Mouse (Mus musculus): ENCODE measurements at regions not wholly inside any gene's neighbourhood (a gene's known extent, or its start where the extent isn't known, plus 50 kb on each side); places are given as distances from the start of the nearest gene placed in this dataset.

DNA sequence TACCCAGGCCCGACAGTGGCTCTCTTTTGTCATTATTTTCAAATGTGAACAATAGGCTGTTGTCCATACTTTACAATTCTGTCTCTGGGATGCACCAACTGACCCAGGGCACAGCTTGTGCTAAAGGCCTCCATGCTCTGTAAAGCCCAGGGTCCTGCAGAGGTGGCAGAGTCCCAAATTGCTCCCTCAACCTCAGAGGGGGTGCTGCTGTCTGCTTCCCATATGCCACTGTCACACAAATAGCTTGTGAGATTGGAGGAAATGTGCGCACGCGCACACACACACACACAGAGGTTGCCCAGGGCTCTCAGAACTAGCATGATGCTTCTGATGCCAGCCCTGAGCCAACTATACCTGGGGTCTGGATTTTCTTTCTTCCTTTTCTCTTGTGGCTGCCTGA, 87.3 kb upstream of the Ccnd1 start:
- Histone ChIP-seq H3K4me2 (ENCODE audit: insufficient read depth, low read depth, poor library complexity, severe bottlenecking) (no peak overlapping the region), H3K27me3 (replicated peaks) (peaks cover 30% of the 10 kb centered on the region), H3K4me1 (ENCODE audit: control insufficient read depth in 1 of 2, insufficient read depth in 2 of 2) (peaks cover 16 to 57% of the 10 kb centered on the region in 2 experiments), H3K9ac (ENCODE audit: insufficient read depth, low read depth) (no peak overlapping the region), H3K79me2 (replicated peaks; ENCODE audit: control insufficient read depth, extremely low read depth, insufficient read depth, poor library complexity, severe bottlenecking) (no peaks in the 10 kb centered on the region), H3K9me3 (replicated peaks; ENCODE audit: low read length) (peaks cover 4% of the 10 kb centered on the region), H3K27ac (ENCODE audit: insufficient read depth, low read depth) (no peak overlapping the region), H3K36me3 (replicated peaks in 1 of 2; ENCODE audit: control insufficient read depth in 1 of 2, insufficient read depth in 1 of 2, low read length in 1 of 2) (no peaks in the 10 kb centered on the region), H3K4me3 (replicated peaks in 1 of 3; ENCODE audit: low read depth in 2 of 3, low read length in 2 of 3, poor library complexity in 1 of 3) (no peak overlapping the region)
- in situ Hi-C loops (cut with MboI; ENCODE audit: low pct_ligation_motif_present, low pct_unique_long_range_greater_than_20kb, low sequenced_read_pairs) (no loop called here), dilution Hi-C loops (cut with MboI; ENCODE audit: extremely low pct_ligation_motif_present, extremely low pct_unique_long_range_greater_than_20kb, low sequenced_read_pairs) (no loop called here)
- DNase-seq (ENCODE audit: extremely low read depth) = no peak
- TF ChIP-seq PAX5 (IDR thresholded peaks at IDR 0.05; ENCODE audit: low read length) (no peak), JUN (IDR thresholded peaks at IDR 0.05; ENCODE audit: insufficient read depth, low read depth, low read length) (no peak), EP300 (IDR thresholded peaks at IDR 0.05; ENCODE audit: low read length) (no peak), RAD21 (IDR thresholded peaks at IDR 0.05; ENCODE audit: low read depth, low read length) (no peak), ETS1 (conservative IDR thresholded peaks at IDR 0.05; ENCODE audit: low read depth, low read length) (no peak), IRF4 (IDR thresholded peaks at IDR 0.05; ENCODE audit: low read depth, low read length) (no peak), MAX (IDR thresholded peaks at IDR 0.05; ENCODE audit: low read length) (no peak), ZKSCAN1 (IDR thresholded peaks at IDR 0.05; ENCODE audit: borderline replicate concordance, low read depth, low read length) (no peak), RCOR1 (conservative IDR thresholded peaks at IDR 0.05; ENCODE audit: low read depth, low read length) (no peak)

DNA sequence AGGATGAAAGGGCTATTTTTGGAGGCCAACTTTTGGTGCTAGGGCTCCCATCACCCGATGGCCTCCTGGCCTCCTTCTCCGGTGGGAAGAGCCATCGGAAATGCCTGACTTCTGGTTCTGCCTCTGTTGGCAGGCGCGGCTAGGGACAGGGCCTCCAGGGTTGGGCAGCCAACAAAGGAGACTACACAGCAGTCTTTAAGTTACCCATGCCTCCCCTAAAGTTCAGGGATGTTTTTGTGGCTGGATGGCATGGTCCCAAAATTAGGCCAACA, 86.2 kb upstream of the Ccnd1 start:
- Histone ChIP-seq H3K79me2 (replicated peaks; ENCODE audit: control insufficient read depth, extremely low read depth, insufficient read depth, poor library complexity, severe bottlenecking) (no peaks in the 10 kb centered on the region), H3K4me3 (replicated peaks in 1 of 3; ENCODE audit: low read depth in 2 of 3, low read length in 2 of 3, poor library complexity in 1 of 3) (no peak overlapping the region), H3K9ac (ENCODE audit: insufficient read depth, low read depth) (no peak overlapping the region), H3K4me2 (ENCODE audit: insufficient read depth, low read depth, poor library complexity, severe bottlenecking) (no peak overlapping the region), H3K4me1 (ENCODE audit: control insufficient read depth in 1 of 2, insufficient read depth in 2 of 2) (peaks cover 16 to 56% of the 10 kb centered on the region in 2 experiments), H3K9me3 (replicated peaks; ENCODE audit: low read length) (peaks cover 4% of the 10 kb centered on the region), H3K27me3 (replicated peaks) (peaks cover 27% of the 10 kb centered on the region), H3K36me3 (replicated peaks in 1 of 2; ENCODE audit: control insufficient read depth in 1 of 2, insufficient read depth in 1 of 2, low read length in 1 of 2) (no peaks in the 10 kb centered on the region), H3K27ac (ENCODE audit: insufficient read depth, low read depth) (no peak overlapping the region)
- dilution Hi-C loops (cut with MboI; ENCODE audit: extremely low pct_ligation_motif_present, extremely low pct_unique_long_range_greater_than_20kb, low sequenced_read_pairs) = no loop called here
- in situ Hi-C loops (cut with MboI; ENCODE audit: low pct_ligation_motif_present, low pct_unique_long_range_greater_than_20kb, low sequenced_read_pairs) = no loop called here
- TF ChIP-seq JUND (conservative IDR thresholded peaks at IDR 0.05; ENCODE audit: low read depth, low read length) = no peak
- no peak for TF ChIP-seq ZKSCAN1 (IDR thresholded peaks at IDR 0.05; ENCODE audit: borderline replicate concordance, low read depth, low read length)
- no peak for TF ChIP-seq USF1 (IDR thresholded peaks at IDR 0.05; ENCODE audit: low read depth, low read length)
- TF ChIP-seq MAFK (IDR thresholded peaks at IDR 0.05; ENCODE audit: insufficient replicate concordance, low read length) = no peak
- TF ChIP-seq SMC3 (IDR thresholded peaks at IDR 0.05; ENCODE audit: low read depth, low read length) = no peak
- no peak for TF ChIP-seq MAZ (IDR thresholded peaks at IDR 0.05; ENCODE audit: low read depth, low read length)
- no peak for TF ChIP-seq ZC3H11A (IDR thresholded peaks at IDR 0.05; ENCODE audit: low read depth, low read length)
- no peak for TF ChIP-seq NRF1 (IDR thresholded peaks at IDR 0.05; ENCODE audit: low read depth, low read length)
- no peak for TF ChIP-seq HCFC1 (IDR thresholded peaks at IDR 0.05; ENCODE audit: low read depth, low read length)
- no peak for TF ChIP-seq CTCF (conservative IDR thresholded peaks at IDR 0.05 in 1 of 2, IDR thresholded peaks at IDR 0.05 in 1 of 2; ENCODE audit: low read depth in 2 of 2, low read length in 2 of 2)
- no peak for TF ChIP-seq RCOR1 (conservative IDR thresholded peaks at IDR 0.05; ENCODE audit: low read depth, low read length)
- no peak for TF ChIP-seq MXI1 (IDR thresholded peaks at IDR 0.05; ENCODE audit: low read depth, low read length)
- no peak for TF ChIP-seq GABPA (IDR thresholded peaks at IDR 0.05; ENCODE audit: insufficient replicate concordance, low read depth, low read length)
- TF ChIP-seq E2F4 (IDR thresholded peaks at IDR 0.05; ENCODE audit: insufficient replicate concordance, low read depth, low read length) = no peak
- no peak for TF ChIP-seq MYC (IDR thresholded peaks at IDR 0.05; ENCODE audit: low read depth, low read length)
- TF ChIP-seq MEF2A (IDR thresholded peaks at IDR 0.05; ENCODE audit: borderline replicate concordance, low read depth, low read length) = no peak
- TF ChIP-seq RAD21 (IDR thresholded peaks at IDR 0.05; ENCODE audit: low read depth, low read length) = no peak
- no peak for DNase-seq (ENCODE audit: extremely low read depth)
